Mouse (Mus musculus) hindbrain, embryonic 11.5 days (tissue): ENCODE data around the gene Rhox3c. TPM values are rescaled to one million over a fixed set of nuclear protein-coding genes. Genes with fewer than 3 reads are reported as not detected.
"Not testable (repeated sequence)": the region's sequence is repeated elsewhere in the genome, so short reads cannot be mapped to it uniquely, and the experiment has no call there.

ENCODE experiments used
- ATAC-seq: fragments of 200-750 bp; cut with Nextera tagmentation; 2 replicates; pipeline ENCODE4 v1.8.0; 2017; ENCODE audit warnings: mild to moderate bottlenecking, moderate TSS enrichment, moderate library complexity; ENCODE audit not compliant: low FRiP score
- DNase-seq: peaks from one replicate; pipeline ENCODE4 v3.0.0-alpha.2; 2015; ENCODE audit warnings: low spot score
- H3K27ac ChIP-seq: fragments of 300-500 bp; sonication (generic); 2 replicates; pipeline ENCODE4 v1.5.1; 2014; ENCODE audit warnings: mild to moderate bottlenecking, low read depth, low read length
- H3K27me3 ChIP-seq: fragments of 300-500 bp; sonication (generic); 2 replicates; pipeline ENCODE4 v1.6.1; 2014; ENCODE audit warnings: mild to moderate bottlenecking, low read length, moderate library complexity, mixed read lengths; ENCODE audit not compliant: control insufficient read depth, insufficient read depth
- H3K36me3 ChIP-seq: fragments of 300-500 bp; sonication (generic); 2 replicates; pipeline ENCODE4 v1.6.1; 2014; ENCODE audit warnings: mild to moderate bottlenecking, low read length, moderate library complexity, mixed read lengths; ENCODE audit not compliant: control insufficient read depth, insufficient read depth
- H3K4me1 ChIP-seq: fragments of 300-500 bp; sonication (generic); replicated peaks from 2 replicates; pipeline ENCODE4 v1.6.1; 2014; ENCODE audit warnings: low read length, mixed read lengths; ENCODE audit not compliant: control insufficient read depth, insufficient read depth
- H3K4me2 ChIP-seq: fragments of 300-500 bp; sonication (generic); replicated peaks from 2 replicates; pipeline ENCODE4 v1.6.1; 2014; ENCODE audit warnings: mild to moderate bottlenecking, low read depth, low read length
- H3K4me3 ChIP-seq: fragments of 300-500 bp; sonication (generic); 2 replicates; pipeline ENCODE4 v1.5.1; 2014; ENCODE audit warnings: low read depth, low read length
- H3K9ac ChIP-seq: fragments of 300-500 bp; sonication (generic); 2 replicates; pipeline ENCODE4 v1.6.1; 2014; ENCODE audit warnings: low read depth, low read length
- H3K9me3 ChIP-seq: fragments of 300-500 bp; sonication (generic); 2 replicates; pipeline ENCODE4 v1.6.1; 2016; ENCODE audit warnings: low read length; ENCODE audit not compliant: control insufficient read depth
- WGBS: fragments of 180-500 bp; shearing (Covaris S2); extraction: QIAGEN DNeasy Blood & Tissue Kit; methylation state at CpG from one replicate; pipeline ENCODE4 v1.1.7; 2014; 5-methylcytosine and 5-hydroxymethylcytosine counted together
- polyA plus RNA-seq: library from polyadenylated mRNA; unstranded; fragments of >200 nt; fragmentation: Nextera tagmentation; extraction: Ambion mirVana; gene quantifications from 2 replicates; pipeline ENCODE4 v1.2.1, GENCODE M21; 2014

Gene Rhox3c
- polyA plus RNA-seq = not detected in 2 replicates

DNA sequence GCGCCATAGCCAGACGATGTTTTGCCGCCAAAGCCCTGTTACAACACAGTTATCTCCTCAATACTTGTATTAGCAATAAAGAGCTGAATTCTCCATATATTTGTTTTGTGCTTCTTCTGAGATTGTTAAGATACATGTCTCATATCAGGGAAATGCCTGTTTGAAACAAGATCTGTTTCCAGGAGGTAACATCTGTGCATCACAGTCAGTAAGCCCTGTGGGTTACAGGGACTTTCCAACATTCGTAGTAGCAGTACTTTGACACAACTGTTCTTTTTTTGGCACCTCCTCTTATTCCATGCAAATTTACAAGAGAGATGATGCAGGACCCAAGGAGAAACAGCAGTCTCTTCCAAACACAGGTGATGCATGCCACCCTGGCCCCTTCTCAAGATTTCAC is at the start of gene Rhox3c:
Gene Rhox3c (plus strand): TSS at position 301 of the 400 bp plus-strand sequence.
- H3K4me3 ChIP-seq, H3K27me3 ChIP-seq, H3K4me1 ChIP-seq, DNase-seq, H3K36me3 ChIP-seq, H3K27ac ChIP-seq, H3K9me3 ChIP-seq, H3K9ac ChIP-seq, H3K4me2 ChIP-seq, ATAC-seq: not testable (repeated sequence)
- whole genome bisulfite sequencing = 90% methylated on average over 3 of the region's 4 CpGs

DNA sequence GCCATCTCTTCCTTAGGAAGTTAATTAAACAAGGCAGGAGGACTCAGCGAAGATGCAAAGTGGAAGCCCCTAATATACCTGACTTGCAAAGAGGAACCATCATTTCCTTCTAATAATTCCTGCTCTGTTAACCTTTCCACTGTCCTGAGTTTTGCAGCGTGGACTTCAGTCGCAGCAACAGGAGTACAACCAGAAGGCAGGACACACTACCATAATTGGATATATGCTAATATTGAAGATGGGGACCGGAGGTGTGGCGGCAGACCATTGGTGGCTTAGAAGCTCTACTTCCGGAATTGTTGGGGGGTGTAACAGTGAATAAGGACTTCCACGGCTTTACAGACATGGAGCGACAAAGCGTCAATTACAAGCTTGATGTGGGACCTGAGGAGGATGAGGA is 46.6 kb upstream of the Rhox3c start, which contains the start of gene Rhox2b:
Gene Rhox2b (plus strand): TSS at position 301 of the 400 bp plus-strand sequence.
- H3K4me3 ChIP-seq, H3K4me1 ChIP-seq, H3K27ac ChIP-seq, H3K27me3 ChIP-seq, ATAC-seq, H3K9ac ChIP-seq, H3K4me2 ChIP-seq, H3K9me3 ChIP-seq, H3K36me3 ChIP-seq, DNase-seq: not testable (repeated sequence)
- WGBS = no CpG with 5 or more reads among the region's 9 CpGs

DNA sequence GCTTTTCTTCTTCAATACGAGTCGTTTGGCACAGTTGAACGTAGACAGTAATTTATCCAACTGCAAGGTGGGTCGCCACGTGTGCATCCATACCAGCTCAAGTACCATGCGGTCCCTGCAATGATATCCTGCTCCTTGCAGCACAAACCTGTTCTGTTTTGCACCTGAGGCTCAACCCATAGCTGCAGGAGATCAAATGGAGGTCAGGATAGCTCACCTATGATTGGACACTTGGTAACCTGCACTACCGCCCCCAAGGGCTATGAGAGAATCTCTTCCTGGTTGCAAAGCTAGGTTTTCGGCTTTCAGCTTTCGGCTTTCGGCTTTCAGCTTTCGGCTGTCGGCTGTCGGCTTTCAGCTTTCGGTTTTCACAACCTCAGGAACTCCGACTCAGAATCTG is 26.2 kb upstream of the Rhox3c start, which contains the start of gene Rhox4b:
Gene Rhox4b (plus strand): TSS at position 301 of the 400 bp plus-strand sequence.
- not testable (repeated sequence) for H3K27me3 ChIP-seq, H3K4me3 ChIP-seq, H3K36me3 ChIP-seq, DNase-seq, H3K4me1 ChIP-seq, H3K9ac ChIP-seq, H3K4me2 ChIP-seq, ATAC-seq, H3K27ac ChIP-seq, H3K9me3 ChIP-seq
- 86% methylated on average over 14 of the region's 15 CpGs for WGBS

DNA sequence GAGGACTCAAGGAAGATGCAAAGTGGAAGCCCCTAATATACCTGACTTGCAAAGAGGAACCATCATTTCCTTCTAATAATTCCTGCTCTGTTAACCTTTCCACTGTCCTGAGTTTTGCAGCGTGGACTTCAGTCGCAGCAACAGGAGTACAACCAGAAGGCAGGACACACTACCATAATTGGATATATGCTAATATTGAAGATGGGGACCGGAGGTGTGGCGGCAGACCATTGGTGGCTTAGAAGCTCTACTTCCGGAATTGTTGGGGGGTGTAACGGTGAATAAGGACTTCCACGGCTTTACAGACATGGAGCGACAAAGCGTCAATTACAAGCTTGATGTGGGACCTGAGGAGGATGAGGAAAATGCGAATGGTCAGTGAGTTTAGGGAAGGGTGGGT is 5.0 kb upstream of the Rhox3c start, which contains the start of gene Rhox2c:
Gene Rhox2c (plus strand): TSS at position 301 of the 400 bp plus-strand sequence.
- not testable (repeated sequence) for H3K36me3 ChIP-seq, H3K27ac ChIP-seq, ATAC-seq, H3K4me3 ChIP-seq, DNase-seq, H3K27me3 ChIP-seq, H3K9me3 ChIP-seq, H3K4me2 ChIP-seq, H3K4me1 ChIP-seq, H3K9ac ChIP-seq
- WGBS = 89% methylated on average over 6 of the region's 10 CpGs

DNA sequence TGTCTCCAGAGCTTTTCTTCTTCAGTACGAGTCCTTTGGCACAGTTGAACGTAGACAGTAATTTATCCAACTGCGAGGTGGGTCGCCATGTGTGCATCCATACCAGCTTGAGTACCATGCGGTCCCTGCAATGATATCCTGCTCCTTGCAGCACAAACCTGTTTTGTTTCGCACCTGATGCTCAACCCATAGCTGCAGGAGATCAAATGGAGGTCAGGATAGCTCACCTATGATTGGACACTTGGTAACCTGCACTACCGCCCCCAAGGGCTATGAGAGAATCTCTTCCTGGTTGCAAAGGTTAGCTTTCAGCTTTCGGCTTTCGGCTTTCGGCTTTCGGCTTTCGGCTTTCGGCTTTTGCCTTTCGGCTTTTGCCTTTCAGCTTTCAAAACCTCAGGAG is 21.7 kb downstream of the Rhox3c start, which contains the start of gene Rhox4c:
Gene Rhox4c (plus strand): TSS at position 301 of the 400 bp plus-strand sequence.
- H3K4me2 ChIP-seq, H3K27ac ChIP-seq, H3K36me3 ChIP-seq, H3K4me1 ChIP-seq, H3K9me3 ChIP-seq, ATAC-seq, H3K9ac ChIP-seq, DNase-seq, H3K27me3 ChIP-seq, H3K4me3 ChIP-seq: not testable (repeated sequence)
- 95% methylated on average over 14 of the region's 14 CpGs for WGBS

DNA sequence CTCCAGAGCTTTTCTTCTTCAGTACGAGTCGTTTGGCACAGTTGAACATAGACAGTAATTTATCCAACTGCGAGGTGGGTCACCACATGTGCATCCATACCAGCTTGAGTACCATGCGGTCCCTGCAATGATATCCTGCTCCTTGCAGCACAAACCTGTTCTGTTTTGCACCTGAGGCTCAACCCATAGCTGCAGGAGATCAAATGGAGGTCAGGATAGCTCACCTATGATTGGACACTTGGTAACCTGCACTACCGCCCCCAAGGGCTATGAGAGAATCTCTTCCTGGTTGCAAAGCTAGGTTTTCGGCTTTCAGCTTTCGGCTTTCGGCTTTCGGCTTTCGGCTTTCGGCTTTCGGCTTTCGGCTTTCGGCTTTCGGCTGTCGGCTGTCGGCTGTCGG is 55.7 kb downstream of the Rhox3c start, which contains the start of gene Rhox4d:
Gene Rhox4d (plus strand): TSS at position 301 of the 400 bp plus-strand sequence.
- not testable (repeated sequence) for H3K4me1 ChIP-seq, H3K36me3 ChIP-seq, H3K4me3 ChIP-seq, H3K27ac ChIP-seq, H3K9me3 ChIP-seq, DNase-seq, H3K9ac ChIP-seq, ATAC-seq, H3K4me2 ChIP-seq, H3K27me3 ChIP-seq
- 95% methylated on average over 15 of the region's 18 CpGs for WGBS

Other genes starting within 250 kb of the Rhox3c start
- gene Gm9, start 247.5 kb upstream of the Rhox3c start, polyA plus RNA-seq = not detected in 2 replicates
- gene Rhox1, start 236.3 kb upstream of the Rhox3c start, polyA plus RNA-seq = not detected in 2 replicates
- gene Rhox2a, start 213.6 kb upstream of the Rhox3c start, polyA plus RNA-seq = 0.26 and 0.29 TPM in 2 replicates
- gene Rhox3a, start 208.7 kb upstream of the Rhox3c start, polyA plus RNA-seq = not detected in 2 replicates
- not detected in 2 replicates for gene Rhox4a, start 193.2 kb upstream of the Rhox3c start, polyA plus RNA-seq
- gene Rhox3a2, start 78.6 kb upstream of the Rhox3c start, polyA plus RNA-seq = not detected in 2 replicates
- gene Rhox4a2, start 67.7 kb upstream of the Rhox3c start, polyA plus RNA-seq = 4.2 TPM in 2 replicates
- gene Rhox2b, start 46.5 kb upstream of the Rhox3c start, polyA plus RNA-seq = 0.85 TPM in 1 of 2 replicates, not detected in the other
- gene Rhox4b, start 26.1 kb upstream of the Rhox3c start, polyA plus RNA-seq = 0.91 and 1.5 TPM in 2 replicates
- gene Rhox2c, start 4.9 kb upstream of the Rhox3c start, polyA plus RNA-seq = 2.4 and 4.1 TPM in 2 replicates
- gene Rhox4c, start 21.8 kb downstream of the Rhox3c start, polyA plus RNA-seq = 0.37 TPM in 1 of 2 replicates, not detected in the other
- gene Rhox2d, start 34.8 kb downstream of the Rhox3c start, polyA plus RNA-seq = 0.43 TPM in 1 of 2 replicates, not detected in the other
- 0.21 TPM in 1 of 2 replicates, not detected in the other for gene Rhox4d, start 55.8 kb downstream of the Rhox3c start, polyA plus RNA-seq
- 0.25 and 0.85 TPM in 2 replicates for gene Rhox2e, start 71.9 kb downstream of the Rhox3c start, polyA plus RNA-seq
- gene Rhox3e, start 83.4 kb downstream of the Rhox3c start, polyA plus RNA-seq = not detected in 2 replicates
- gene Rhox4e, start 98.8 kb downstream of the Rhox3c start, polyA plus RNA-seq = not detected in 2 replicates
- 0.31 and 0.89 TPM in 2 replicates for gene Rhox2f, start 112.8 kb downstream of the Rhox3c start, polyA plus RNA-seq
- not detected in 2 replicates for gene Rhox3f, start 122.4 kb downstream of the Rhox3c start, polyA plus RNA-seq
- 0.46 TPM in 1 of 2 replicates, not detected in the other for gene Rhox4f, start 149.1 kb downstream of the Rhox3c start, polyA plus RNA-seq
- not detected in 2 replicates for gene Rhox3g, start 170.0 kb downstream of the Rhox3c start, polyA plus RNA-seq
- gene Rhox2g, start 184.9 kb downstream of the Rhox3c start, polyA plus RNA-seq = not detected in 2 replicates
- gene Rhox4g, start 192.7 kb downstream of the Rhox3c start, polyA plus RNA-seq = not detected in 2 replicates
- gene Rhox3h, start 210.2 kb downstream of the Rhox3c start, polyA plus RNA-seq = not detected in 2 replicates
- gene Rhox2h, start 214.7 kb downstream of the Rhox3c start, polyA plus RNA-seq = not detected in 2 replicates